Mouse (Mus musculus) left cerebral cortex, adult 6 months (tissue): Measurements from ENCODE around the gene Tarbp1. TPM values are rescaled to one million over a fixed set of nuclear protein-coding genes. Genes with fewer than 3 reads are reported as not detected.

Experiments
- long read RNA-seq, 2 experiments: library from polyadenylated mRNA; unstranded; transcript quantifications; one replicate each; pipeline ENCODE4 v2.0.0; 2019 to 2020
- polyA plus RNA-seq: library from polyadenylated mRNA; unstranded; fragments of <200 nt; fragmentation: Nextera tagmentation; gene quantifications from 2 replicates; pipeline ENCODE4 v1.2.3, GENCODE M21; 2021

Gene Tarbp1
- polyA plus RNA-seq = 0.33 and 0.54 TPM in 2 replicates
- long read RNA-seq, experiment 1, partial matches to known transcripts = 1 of 2 reads
- long read RNA-seq, experiment 1, other reads (novel, unspliced or antisense) = 1 of 2 reads
- long read RNA-seq, experiment 2, partial matches to known transcripts = 1 of 2 reads
- long read RNA-seq, experiment 2, other reads (novel, unspliced or antisense) = 1 of 2 reads

DNA sequence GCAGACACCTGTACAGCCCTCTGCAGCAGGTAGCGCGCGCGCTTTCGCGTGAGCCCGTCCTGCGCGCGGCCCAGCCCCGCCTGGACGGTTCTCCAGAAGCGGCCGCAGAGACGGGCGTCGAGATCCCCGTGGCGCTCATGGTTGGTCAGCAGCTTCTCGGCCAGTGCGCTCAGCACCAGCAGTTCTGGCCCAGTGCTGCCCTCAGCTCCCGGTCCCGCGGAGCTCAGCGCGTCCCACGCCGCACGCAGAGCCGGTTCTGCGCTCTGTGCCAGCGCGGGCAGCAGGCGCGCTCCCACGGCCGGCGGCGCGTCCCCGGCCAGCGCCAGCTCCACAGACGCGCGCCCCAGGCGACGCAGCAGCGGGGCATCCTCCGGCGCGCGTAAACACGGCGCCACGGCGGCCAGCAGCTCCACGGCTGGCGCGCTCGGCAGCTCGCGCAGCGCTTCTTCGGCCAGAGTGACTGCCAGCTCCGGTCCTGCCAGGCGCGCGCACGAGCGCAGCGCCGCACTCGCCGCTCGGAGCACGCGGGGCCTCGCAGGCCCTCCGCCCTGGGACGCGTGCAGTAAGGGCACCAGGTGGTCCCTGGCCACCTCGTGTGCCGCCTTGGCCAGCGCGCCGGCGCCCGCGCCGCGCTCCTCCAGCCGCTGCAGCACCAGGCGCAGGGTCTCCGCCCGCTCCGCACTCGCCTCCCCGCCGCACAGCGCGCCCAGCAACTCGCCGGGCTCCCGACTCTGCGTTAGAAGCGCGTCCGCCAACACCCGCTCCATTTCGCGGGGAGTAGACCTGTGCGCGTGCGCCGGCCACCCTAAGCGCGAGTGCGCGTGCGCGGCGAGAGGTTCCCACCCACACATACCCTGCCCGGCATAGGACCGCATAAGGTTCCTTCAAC, at the start of gene Tarbp1:
TSS of gene Tarbp1 (minus strand) at position 767 of the 889 bp plus-strand sequence.

DNA sequence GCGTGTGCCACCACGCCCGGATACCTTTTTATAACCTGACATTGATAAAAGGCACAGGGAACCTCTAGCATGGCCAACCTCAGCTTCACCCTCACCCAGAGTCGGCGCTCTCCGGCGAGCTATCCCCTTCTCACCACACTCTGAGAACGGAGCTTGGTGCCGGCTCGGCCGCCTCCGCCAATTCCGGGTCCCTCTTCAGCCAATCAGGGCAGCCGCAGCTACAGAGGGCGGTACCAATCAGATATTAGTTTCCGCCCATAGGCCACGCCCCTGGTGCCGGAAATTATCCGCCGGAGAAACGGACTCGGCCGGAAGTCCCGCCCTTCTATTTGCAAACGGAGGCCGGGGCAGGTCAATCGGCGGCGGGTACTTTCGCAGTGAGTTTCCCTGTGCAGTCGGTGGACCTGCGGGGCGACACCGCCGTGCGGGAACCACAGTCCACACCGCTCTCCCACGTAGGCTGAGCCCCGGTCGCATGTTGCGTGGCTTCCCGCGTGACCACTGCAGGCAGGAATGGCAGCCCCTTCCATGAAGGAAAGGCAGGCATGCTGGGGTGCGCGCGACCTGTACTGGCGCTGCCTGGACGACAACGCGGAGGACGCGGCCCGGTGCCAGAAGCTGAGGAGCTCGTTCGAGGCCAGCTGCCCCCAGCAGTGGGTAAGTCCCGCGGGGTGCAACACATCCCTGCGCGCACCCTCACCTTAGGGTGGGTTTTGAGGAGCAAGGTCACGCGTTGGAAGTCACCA, 52.5 kb downstream of the Tarbp1 start, which contains the start of gene Coa6:
TSS of gene Coa6 (plus strand) at position 342 of the 746 bp plus-strand sequence.

Other genes with a start within 250 kb of the Tarbp1 start
- gene Slc35f3, start 176.5 kb downstream of the Tarbp1 start, polyA plus RNA-seq = 4.4 and 24.1 TPM in 2 replicates
- gene Coa6, start 52.5 kb downstream of the Tarbp1 start, polyA plus RNA-seq = 86.6 and 104 TPM in 2 replicates
- gene Irf2bp2, start 118.9 kb upstream of the Tarbp1 start, polyA plus RNA-seq = 4.5 and 5.1 TPM in 2 replicates